Mouse (Mus musculus) lung, postnatal 25 days (tissue): ENCODE results near the gene Ccdc125.
"Not testable (repeated sequence)": the region's sequence is repeated elsewhere in the genome, so short reads cannot be mapped to it uniquely, and the experiment has no call there.

Experiments
- DNase-seq: peaks from one replicate; pipeline ENCODE4 v3.0.0; 2022; ENCODE audit warnings: low spot score

Gene Ccdc125

DNA sequence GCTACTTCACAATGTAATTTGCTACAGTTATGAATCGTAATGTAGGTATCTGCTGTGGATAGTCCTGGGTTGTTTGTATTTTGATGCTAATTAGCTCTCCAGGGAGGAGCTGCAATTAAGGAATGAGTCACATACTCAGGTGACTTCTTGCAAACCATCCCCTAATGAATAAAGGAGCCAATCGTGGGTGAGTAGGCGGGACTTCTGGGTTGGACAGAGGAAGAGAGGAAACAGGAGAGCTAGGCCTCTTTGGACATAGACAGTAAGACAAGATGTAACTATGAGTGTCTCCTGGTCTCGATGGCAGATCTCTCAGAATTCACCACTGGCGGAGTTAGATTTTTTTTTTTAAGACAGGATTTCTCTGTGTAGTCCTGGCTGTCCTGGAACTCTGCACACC is 52.1 kb downstream of the Ccdc125 start:
- no peak for DNase-seq

DNA sequence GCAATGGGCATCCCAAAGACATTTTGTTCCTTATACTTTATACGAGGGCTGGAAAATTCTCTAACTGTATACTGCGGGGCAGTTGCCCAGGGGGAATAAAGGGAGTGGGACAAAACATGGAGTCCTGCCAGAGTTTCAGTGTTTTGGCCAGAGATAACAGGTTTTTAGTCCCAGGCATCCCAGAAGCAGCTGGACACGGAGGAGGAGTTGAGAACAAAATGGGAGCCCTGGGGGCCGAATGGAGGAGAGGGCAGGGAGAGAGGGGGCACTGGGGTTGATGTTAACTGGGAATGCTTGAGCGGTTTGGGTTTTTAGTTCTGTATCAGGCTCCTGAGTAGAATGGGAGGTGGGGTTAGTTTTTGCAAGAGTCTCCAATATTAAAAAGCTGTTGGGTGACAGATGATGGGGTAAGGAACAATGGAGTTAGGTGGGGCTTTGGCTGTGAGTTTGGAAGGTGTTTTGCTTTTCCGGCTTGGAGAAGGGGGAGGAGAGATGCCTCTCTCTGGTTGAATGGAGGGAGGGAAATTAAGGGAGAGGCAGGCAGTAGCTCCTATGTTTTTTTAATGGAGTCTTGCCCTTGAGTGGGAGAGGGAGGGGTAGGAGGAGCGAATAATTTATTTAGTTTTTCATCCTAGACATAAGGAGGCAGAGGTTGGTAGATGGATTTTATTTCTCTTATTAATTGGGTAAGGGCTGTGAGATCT is 54.7 kb downstream of the Ccdc125 start:
- DNase-seq: no peak

- DNase-seq: no peak
Observed at GRCm38 (mm10) chr13:100725194-100725593, 55.7 kb downstream of the Ccdc125 start.

DNA sequence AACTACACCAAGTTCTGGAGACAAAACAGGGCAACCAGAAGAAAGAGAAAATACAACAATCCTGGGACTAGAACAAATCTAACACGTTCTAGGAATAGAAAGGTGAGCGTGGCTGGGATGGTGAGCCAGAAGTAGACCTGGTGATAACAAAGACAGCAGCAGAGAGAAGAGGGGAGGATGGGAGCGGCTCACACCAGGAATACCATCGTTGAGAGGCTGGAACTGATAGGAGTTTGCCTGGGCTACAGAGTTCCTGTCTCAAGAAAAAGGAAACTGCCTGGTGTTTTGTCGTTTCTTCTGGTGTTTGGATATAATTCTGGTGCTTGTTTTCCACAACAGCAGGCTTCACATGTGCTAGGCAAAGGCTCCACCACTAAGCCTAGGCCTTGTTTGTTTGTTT is 58.6 kb downstream of the Ccdc125 start:
- DNase-seq: no peak

DNA sequence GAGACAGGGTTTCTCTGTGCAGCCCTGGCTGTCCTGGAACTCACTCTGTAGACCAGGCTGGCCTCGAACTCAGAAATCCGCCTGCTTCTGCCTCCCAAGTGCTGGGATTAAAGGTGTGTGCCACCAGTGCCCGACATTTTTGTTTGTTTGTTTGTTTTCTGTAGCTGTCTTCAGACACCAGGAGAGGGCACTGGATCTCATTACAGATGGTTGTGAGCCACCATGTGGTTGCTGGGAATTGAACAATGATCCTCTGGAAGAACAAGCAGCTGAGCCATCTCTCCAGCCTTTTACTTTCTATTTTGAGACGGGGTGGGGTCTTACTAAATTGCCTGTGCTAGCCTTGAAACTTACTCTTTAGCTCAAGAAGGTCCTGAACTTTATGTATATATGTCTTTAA is 59.0 kb downstream of the Ccdc125 start:
- DNase-seq: not testable (repeated sequence)

- no peak for DNase-seq
Observed at GRCm38 (mm10) chr13:100730153-100730860, 60.8 kb downstream of the Ccdc125 start.

GRCm38 (mm10) chr13:100730861-100731176 is 61.3 kb downstream of the Ccdc125 start, which contains the start of gene Cdk7:
Gene Cdk7 (minus strand): TSS chr13:100730939.
- DNase-seq: peak; percentile 94

GRCm38 (mm10) chr13:100731462-100732046 is 62.0 kb downstream of the Ccdc125 start:
- DNase-seq: not testable (repeated sequence)

DNA sequence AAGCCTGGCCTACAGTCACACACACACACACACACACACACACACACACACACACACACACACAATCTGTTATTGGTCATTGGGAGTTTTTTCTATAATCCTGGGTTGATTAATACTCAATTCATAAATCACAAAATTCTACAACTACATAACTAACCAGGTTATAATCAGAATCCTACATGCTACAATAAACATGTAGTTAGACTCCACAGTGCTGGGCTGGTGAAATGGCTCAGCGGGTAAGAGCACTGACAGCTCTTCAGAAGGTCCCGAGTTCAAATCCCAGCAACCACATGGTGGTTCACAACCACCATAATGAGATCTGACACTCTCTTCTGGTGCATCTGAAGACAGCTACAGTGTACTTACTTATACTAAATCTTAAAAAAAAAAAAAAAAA is 63.2 kb downstream of the Ccdc125 start:
- no peak for DNase-seq

- DNase-seq: no peak
Observed at GRCm38 (mm10) chr13:100742831-100743230, 73.3 kb downstream of the Ccdc125 start.

GRCm38 (mm10) chr13:100743346-100744035 is 74.0 kb downstream of the Ccdc125 start:
- DNase-seq: no peak

DNA sequence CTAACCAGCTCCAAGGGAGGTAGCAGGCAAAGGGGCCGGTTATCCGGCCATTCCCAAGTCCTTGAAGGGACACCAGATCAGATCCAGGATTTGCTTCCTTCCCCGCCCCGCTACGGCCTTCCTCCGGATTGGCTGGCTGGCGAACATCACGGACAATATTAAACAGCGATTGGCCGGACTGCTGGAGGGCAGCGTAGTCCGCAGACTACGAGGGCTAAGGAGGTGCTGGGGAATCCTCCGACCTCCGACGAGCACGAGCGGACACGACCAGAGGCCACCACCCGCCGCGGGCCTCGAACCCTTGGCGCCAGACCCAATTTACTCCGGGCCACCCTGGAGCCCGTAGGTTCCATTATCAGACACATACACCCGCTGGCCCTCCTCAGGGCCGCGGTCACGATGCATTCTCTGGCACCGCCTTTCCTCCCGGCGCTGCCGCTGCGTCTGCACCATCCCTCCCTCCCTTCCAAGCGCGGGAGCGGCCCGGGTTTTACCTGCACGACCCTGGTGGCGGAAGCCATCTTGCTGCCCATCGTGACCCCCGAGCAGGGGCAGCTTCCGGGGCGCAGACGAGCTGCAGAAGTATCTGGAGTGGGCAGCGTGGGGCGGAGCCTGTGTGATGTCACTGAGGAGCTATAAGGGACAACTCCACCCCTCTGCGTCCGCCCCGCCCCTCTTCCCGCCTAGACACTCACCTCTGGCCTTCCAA is 74.7 kb downstream of the Ccdc125 start, which contains the start of gene Mrps36:
Mrps36 (minus strand) TSS at position 624 of the 709 bp plus-strand sequence.
- peak; percentile 95 for DNase-seq

DNA sequence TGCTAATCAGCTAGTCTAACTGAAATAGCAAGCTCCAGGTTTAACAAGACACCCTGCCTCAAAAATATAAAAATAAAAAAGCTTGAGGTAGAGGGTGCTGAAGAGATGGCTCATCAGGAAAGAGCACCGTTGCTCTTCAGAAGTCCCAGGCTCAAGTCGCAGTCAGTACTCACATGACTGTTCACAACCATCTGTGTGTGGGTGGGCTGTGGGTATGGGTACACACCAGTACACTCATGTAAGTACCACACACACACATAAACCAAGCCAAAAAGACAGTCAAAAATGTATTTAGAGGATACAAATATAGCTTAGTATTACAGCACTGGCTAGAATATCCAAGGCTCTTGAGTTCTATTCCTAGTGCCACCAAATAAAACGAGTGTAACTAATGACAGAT is 76.6 kb downstream of the Ccdc125 start:
- DNase-seq: no peak
